Mouse (Mus musculus): ENCODE measurements around the gene Fam98c. TPM values are rescaled to one million over a fixed set of nuclear protein-coding genes. Genes with fewer than 3 reads are reported as not detected.

Gene Fam98c
- total and polyA plus RNA-seq, 2 experiments from 2014 or later: 32.9 to 37.9 TPM

DNA sequence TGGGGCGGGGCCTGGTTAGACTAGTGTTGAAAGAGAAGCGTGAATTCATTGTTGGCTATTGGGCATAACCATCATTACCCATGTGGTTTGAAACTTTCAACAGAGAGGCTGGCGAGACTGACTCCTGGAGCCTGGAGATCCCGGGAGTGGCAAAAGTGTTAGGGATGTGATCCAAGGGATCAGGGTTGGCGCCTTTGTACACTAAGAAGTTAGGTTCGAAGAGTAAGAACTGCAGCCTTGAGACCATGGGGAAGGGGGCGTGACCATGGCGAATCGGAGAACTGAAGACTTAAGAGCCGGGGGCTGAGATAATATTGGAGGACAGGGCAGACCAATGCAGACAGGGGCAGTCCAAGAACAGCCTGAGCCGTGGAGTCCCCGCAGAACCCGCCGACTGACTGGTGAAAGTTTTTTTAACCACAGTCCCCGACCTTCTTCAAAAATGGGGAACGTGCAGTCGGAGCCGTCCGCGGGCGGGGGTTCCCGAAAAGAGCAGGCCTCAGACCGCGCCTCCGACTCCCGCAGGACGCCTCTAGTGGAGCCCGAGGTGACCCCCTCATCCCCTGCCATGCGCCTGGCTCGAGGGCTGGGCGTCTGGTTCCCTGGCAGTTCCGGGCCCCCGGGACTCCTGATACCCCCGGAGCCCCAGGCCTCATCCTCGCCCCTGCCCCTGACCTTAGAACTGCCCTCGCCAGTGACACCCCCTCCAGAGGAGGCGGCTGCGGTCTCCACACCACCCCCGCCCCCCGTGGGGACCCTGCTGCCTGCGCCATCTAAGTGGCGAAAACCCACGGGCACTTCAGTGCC lies 14.9 kb upstream of the Fam98c start:
- WGBS: 2% methylated on average over 43 of the region's 43 CpGs
- Histone ChIP-seq H3K4me1 (ENCODE audit: insufficient read depth, low read length) (peaks cover 11% of the 10 kb centered on the region; the same call in 1 of the 2 replicates), H3K36me3 (ENCODE audit: insufficient read depth, low read length) (peaks cover 36% of the 10 kb centered on the region), H3K9ac (replicated peaks; ENCODE audit: low read length, poor library complexity, severe bottlenecking) (no peak overlapping the region), H3K4me3 (ENCODE audit: low read depth, low read length) (peak overlapping the region; percentile 77), H3K27me3 (ENCODE audit: insufficient read depth, low read length) (peaks cover 25% of the 10 kb centered on the region), H3K9me3 (ENCODE audit: low read length) (no peaks in the 10 kb centered on the region), H3K27ac (ENCODE audit: low read depth, low read length) (no peak overlapping the region), H3K4me2 (ENCODE audit: low read depth, low read length, poor library complexity, severe bottlenecking) (peak overlapping the region; percentile 71)
- TF ChIP-seq CTCF (IDR thresholded peaks at IDR 0.05): no peak
- no peak for DNase-seq (ENCODE audit: low spot score)
- no peak for ATAC-seq (ENCODE audit: low FRiP score)

GRCm38 (mm10) chr7:29170066-29170754 lies 14.2 kb upstream of the Fam98c start, which contains the start of the genes Ggn and Spred3:
Ggn (plus strand) TSS chr7:29170210.
Spred3 (minus strand) TSS chr7:29170411.
- Histone ChIP-seq H3K4me1 (ENCODE audit: insufficient read depth, low read length) (peaks cover 11% of the 10 kb centered on the region; the same call in 1 of the 2 replicates), H3K4me3 (ENCODE audit: low read depth, low read length) (peak within 1 kb of the TSS; percentile 77), H3K4me2 (ENCODE audit: low read depth, low read length, poor library complexity, severe bottlenecking) (peak within 1 kb of the TSS; percentile 71), H3K9me3 (ENCODE audit: low read length) (no peaks in the 10 kb centered on the region), H3K27ac (ENCODE audit: low read depth, low read length) (peak within 1 kb of the TSS; percentile 89), H3K36me3 (ENCODE audit: insufficient read depth, low read length) (peaks cover 29% of the 10 kb centered on the region), H3K9ac (replicated peaks; ENCODE audit: low read length, poor library complexity, severe bottlenecking) (peak within 1 kb of the TSS; percentile 86), H3K27me3 (ENCODE audit: insufficient read depth, low read length) (peaks cover 25% of the 10 kb centered on the region)
- no peak for TF ChIP-seq CTCF (IDR thresholded peaks at IDR 0.05)
- peak; percentile 77 for DNase-seq (ENCODE audit: low spot score)
- peak; percentile 65 for ATAC-seq (ENCODE audit: low FRiP score)
- WGBS: 1% methylated on average over 30 of the region's 30 CpGs

DNA sequence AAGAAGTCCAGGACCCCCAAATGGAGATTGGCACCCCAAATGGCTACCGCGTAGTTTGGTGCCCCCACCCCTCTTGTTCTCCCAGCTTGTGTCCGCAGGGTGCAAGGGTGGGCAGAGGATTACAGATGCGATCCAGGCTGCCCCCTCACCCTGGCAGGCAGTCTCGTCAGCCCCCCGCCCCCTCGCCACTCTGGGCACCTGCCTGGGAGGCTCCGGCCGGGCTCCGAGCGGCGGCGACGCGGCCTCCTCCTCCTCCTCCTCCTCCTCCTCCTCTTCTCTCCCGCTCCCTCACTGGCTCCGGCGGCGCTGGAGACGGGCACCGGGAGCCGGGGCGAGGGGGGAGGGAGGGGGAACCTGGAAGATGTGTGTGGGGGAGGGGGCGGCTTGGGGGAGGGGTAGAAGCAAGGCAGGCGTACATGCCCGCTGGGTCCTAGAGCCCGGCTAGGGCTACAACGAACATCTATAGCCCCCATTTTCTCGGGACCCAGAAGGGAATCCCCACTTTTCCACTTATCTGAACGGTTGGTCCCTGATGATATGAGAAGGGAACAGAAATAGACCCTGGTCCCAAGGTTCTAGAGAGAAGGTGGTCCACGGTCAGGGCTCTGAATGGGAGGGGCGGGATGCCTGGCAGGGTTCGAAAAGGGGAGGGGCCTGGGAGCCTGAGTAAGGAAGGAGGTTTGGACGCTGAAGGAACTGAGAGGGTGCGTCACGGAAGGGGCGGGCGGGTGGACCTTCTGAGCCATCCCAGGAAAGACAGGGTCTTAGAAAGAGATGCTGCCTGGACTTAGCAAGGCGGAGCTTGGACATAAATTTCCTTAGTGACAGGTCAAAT lies 13.4 kb upstream of the Fam98c start:
- Histone ChIP-seq H3K27me3 (ENCODE audit: insufficient read depth, low read length) (peaks cover 25% of the 10 kb centered on the region), H3K9me3 (ENCODE audit: low read length) (no peaks in the 10 kb centered on the region), H3K36me3 (ENCODE audit: insufficient read depth, low read length) (peaks cover 30% of the 10 kb centered on the region), H3K27ac (ENCODE audit: low read depth, low read length) (peak overlapping the region; percentile 89), H3K4me2 (ENCODE audit: low read depth, low read length, poor library complexity, severe bottlenecking) (peak overlapping the region; percentile 71), H3K9ac (replicated peaks; ENCODE audit: low read length, poor library complexity, severe bottlenecking) (peak overlapping the region; percentile 86), H3K4me1 (ENCODE audit: insufficient read depth, low read length) (peaks cover 11% of the 10 kb centered on the region; the same call in 1 of the 2 replicates), H3K4me3 (ENCODE audit: low read depth, low read length) (peak overlapping the region; percentile 77)
- WGBS: 1% methylated on average over 35 of the region's 39 CpGs
- peak; percentile 83 for ATAC-seq (ENCODE audit: low FRiP score)
- TF ChIP-seq CTCF (IDR thresholded peaks at IDR 0.05): no peak
- peak; percentile 92 for DNase-seq (ENCODE audit: low spot score)

- no peaks in the 10 kb centered on the region for H3K9me3 ChIP-seq (ENCODE audit: low read length)
- peak overlapping the region; percentile 89 for H3K27ac ChIP-seq (ENCODE audit: low read depth, low read length)
- H3K4me3 ChIP-seq (ENCODE audit: low read depth, low read length): peak overlapping the region; percentile 77
- peak; percentile 11 for ATAC-seq (ENCODE audit: low FRiP score)
- peak; percentile 62 for DNase-seq (ENCODE audit: low spot score)
- H3K4me1 ChIP-seq (ENCODE audit: insufficient read depth, low read length): peaks cover 11% of the 10 kb centered on the region; the same call in 1 of the 2 replicates
- 0% methylated on average over 14 of the region's 14 CpGs for WGBS
- peak overlapping the region; percentile 71 for H3K4me2 ChIP-seq (ENCODE audit: low read depth, low read length, poor library complexity, severe bottlenecking)
- H3K27me3 ChIP-seq (ENCODE audit: insufficient read depth, low read length): peaks cover 23% of the 10 kb centered on the region
- TF ChIP-seq CTCF (IDR thresholded peaks at IDR 0.05): peak; percentile 19
- peaks cover 25% of the 10 kb centered on the region for H3K36me3 ChIP-seq (ENCODE audit: insufficient read depth, low read length)
- peak overlapping the region; percentile 86 for H3K9ac ChIP-seq (replicated peaks; ENCODE audit: low read length, poor library complexity, severe bottlenecking)
Measured at GRCm38 (mm10) chr7:29168791-29169230, 12.8 kb upstream of the Fam98c start.

DNA sequence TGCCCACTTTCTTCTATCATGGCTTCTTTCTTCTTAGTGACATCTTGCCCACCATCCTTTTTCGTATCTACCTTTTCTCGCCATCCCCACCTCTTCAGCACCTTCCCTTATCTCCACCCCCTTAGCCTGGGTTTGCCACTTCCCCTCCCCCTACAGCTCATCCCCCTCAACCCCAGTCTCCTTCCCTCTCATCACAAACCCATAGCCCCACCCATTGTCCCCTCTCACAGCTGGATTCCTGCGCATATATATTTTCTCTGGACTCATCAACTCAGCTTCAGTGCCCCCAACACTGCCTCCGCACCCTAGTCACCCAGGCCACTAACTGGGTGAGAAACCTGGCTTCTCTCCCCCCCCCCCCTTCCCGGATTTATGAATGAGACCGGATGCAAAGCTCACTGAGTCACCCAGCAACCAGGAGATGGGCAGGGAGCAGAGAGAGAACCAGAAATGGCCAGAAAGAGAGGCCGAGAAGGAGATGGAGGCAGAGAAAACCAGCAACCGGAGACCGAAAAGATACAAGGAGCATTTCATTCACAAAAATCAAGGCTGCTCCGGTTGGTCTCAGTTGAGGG lies 12.2 kb upstream of the Fam98c start:
- peak overlapping the region; percentile 77 for H3K4me3 ChIP-seq (ENCODE audit: low read depth, low read length)
- no peak for ATAC-seq (ENCODE audit: low FRiP score)
- DNase-seq (ENCODE audit: low spot score): no peak
- peak overlapping the region; percentile 71 for H3K4me2 ChIP-seq (ENCODE audit: low read depth, low read length, poor library complexity, severe bottlenecking)
- H3K27me3 ChIP-seq (ENCODE audit: insufficient read depth, low read length): peaks cover 17% of the 10 kb centered on the region
- peaks cover 19% of the 10 kb centered on the region for H3K36me3 ChIP-seq (ENCODE audit: insufficient read depth, low read length)
- 1% methylated on average over 10 of the region's 10 CpGs for WGBS
- no peaks in the 10 kb centered on the region for H3K9me3 ChIP-seq (ENCODE audit: low read length)
- H3K4me1 ChIP-seq (ENCODE audit: insufficient read depth, low read length): peaks cover 11% of the 10 kb centered on the region; the same call in 1 of the 2 replicates
- peak overlapping the region; percentile 89 for H3K27ac ChIP-seq (ENCODE audit: low read depth, low read length)
- H3K9ac ChIP-seq (replicated peaks; ENCODE audit: low read length, poor library complexity, severe bottlenecking): peak overlapping the region; percentile 86
- TF ChIP-seq CTCF (IDR thresholded peaks at IDR 0.05): no peak
